Mouse (Mus musculus): ENCODE measurements at regions not wholly inside any gene's neighbourhood (a gene's known extent, or its start where the extent isn't known, plus 50 kb on each side); places are given as distances from the start of the nearest gene placed in this dataset.

DNA sequence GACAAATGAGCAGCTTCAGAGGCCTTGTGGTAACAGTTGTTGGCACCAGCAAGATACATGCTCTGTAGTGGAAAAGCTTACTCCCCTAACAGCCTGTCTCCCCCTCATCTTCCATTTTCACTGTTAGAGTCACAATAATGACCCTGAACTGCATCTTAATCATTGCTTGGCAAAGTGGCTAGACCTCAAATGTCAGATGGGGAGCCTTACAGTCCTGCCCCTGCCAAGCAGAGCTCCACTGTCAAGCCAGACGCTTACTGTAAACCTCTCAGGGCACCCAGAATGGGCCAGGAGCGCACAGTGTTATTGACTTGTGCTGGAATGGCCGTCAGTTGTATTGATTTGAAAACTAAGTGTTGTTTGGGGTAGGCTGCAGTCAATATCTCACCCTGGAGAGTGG lies 172.5 kb downstream of the Tex29 start:
- H3K79me2 ChIP-seq (ENCODE audit: control insufficient read depth, insufficient read depth), result no peaks in the 10 kb centered on the region
- H3ac ChIP-seq (ENCODE audit: control insufficient read depth, insufficient read length), result no peak overlapping the region
- no peak overlapping the region for H3K4me3 ChIP-seq
- no peaks in the 10 kb centered on the region for H3K36me3 ChIP-seq (ENCODE audit: control insufficient read depth, insufficient read depth)
- TF ChIP-seq MYOD1 (IDR thresholded peaks at IDR 0.05; ENCODE audit: control insufficient read depth in 1 of 3, insufficient read length in 2 of 3, low read depth in 2 of 3) (no peak), REST (IDR thresholded peaks at IDR 0.05; ENCODE audit: insufficient read depth, insufficient read length) (no peak), E2F4 (IDR thresholded peaks at IDR 0.05; ENCODE audit: insufficient read depth) (no peak), POLR2A (IDR thresholded peaks at IDR 0.05; ENCODE audit: insufficient read length, low read depth) (no peak), MAX (IDR thresholded peaks at IDR 0.05; ENCODE audit: low read depth) (no peak), CEBPB (IDR thresholded peaks at IDR 0.05; ENCODE audit: insufficient read depth, poor library complexity, severe bottlenecking) (no peak), TCF3 (IDR thresholded peaks at IDR 0.05; ENCODE audit: insufficient read length, low read depth) (no peak), USF1 (IDR thresholded peaks at IDR 0.05; ENCODE audit: low read depth) (no peak), MYOG (IDR thresholded peaks at IDR 0.05; ENCODE audit: control insufficient read depth in 1 of 3, insufficient read depth in 1 of 3, insufficient read length in 2 of 3, low read depth in 2 of 3) (no peak), TCF12 (IDR thresholded peaks at IDR 0.05; ENCODE audit: insufficient read depth, poor library complexity, severe bottlenecking) (no peak), POLR2AphosphoS2 (IDR thresholded peaks at IDR 0.05; ENCODE audit: insufficient read length, low read depth) (no peak), SRF (IDR thresholded peaks at IDR 0.05; ENCODE audit: control insufficient read depth, insufficient read length, low read depth) (no peak)
- no peaks in the 10 kb centered on the region for H3K27me3 ChIP-seq (ENCODE audit: control insufficient read depth, insufficient read depth, insufficient read length)
- H3K4me2 ChIP-seq (ENCODE audit: low read depth), result no peak overlapping the region

- H3K27me3 ChIP-seq (ENCODE audit: control insufficient read depth, insufficient read depth, insufficient read length), result no peaks in the 10 kb centered on the region
- TF ChIP-seq USF1 (IDR thresholded peaks at IDR 0.05; ENCODE audit: low read depth) (no peak), POLR2AphosphoS2 (IDR thresholded peaks at IDR 0.05; ENCODE audit: insufficient read length, low read depth) (no peak), E2F4 (IDR thresholded peaks at IDR 0.05; ENCODE audit: insufficient read depth) (no peak), MYOD1 (IDR thresholded peaks at IDR 0.05; ENCODE audit: control insufficient read depth in 1 of 3, insufficient read length in 2 of 3, low read depth in 2 of 3) (no peak), POLR2A (IDR thresholded peaks at IDR 0.05; ENCODE audit: insufficient read length, low read depth) (no peak), MAX (IDR thresholded peaks at IDR 0.05; ENCODE audit: low read depth) (no peak), MYOG (IDR thresholded peaks at IDR 0.05; ENCODE audit: control insufficient read depth in 1 of 3, insufficient read depth in 1 of 3, insufficient read length in 2 of 3, low read depth in 2 of 3) (no peak)
- no peak overlapping the region for H3K4me2 ChIP-seq (ENCODE audit: low read depth)
Observed at GRCm38 (mm10) chr8:12017750-12018149, 177.5 kb downstream of the Tex29 start.

DNA sequence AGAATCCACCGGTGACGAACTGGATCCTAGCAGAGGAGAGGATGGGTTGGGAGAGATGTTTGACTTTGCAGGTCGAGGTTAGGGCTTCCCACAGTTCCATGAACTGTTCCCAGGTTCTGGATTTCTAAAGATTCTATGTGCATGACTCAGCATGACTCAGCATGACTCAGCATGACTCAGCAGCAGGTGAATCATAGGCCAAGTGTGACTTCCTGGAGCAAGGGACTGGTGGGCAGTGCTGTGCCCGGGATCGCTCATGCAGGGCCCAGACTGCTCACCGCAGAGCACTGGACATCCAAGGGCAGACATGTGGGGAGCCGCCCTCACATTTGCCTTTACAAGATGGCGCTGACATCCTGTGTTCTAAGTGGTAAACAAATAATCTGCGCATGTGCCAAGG lies 179.0 kb downstream of the Tex29 start:
- H3ac ChIP-seq (ENCODE audit: control insufficient read depth, insufficient read length), result no peak overlapping the region
- no peak overlapping the region for H3K4me3 ChIP-seq
- no peaks in the 10 kb centered on the region for H3K79me2 ChIP-seq (ENCODE audit: control insufficient read depth, insufficient read depth)
- no peak overlapping the region for H3K4me2 ChIP-seq (ENCODE audit: low read depth)
- H3K36me3 ChIP-seq (ENCODE audit: control insufficient read depth, insufficient read depth), result no peaks in the 10 kb centered on the region
- TF ChIP-seq SRF (IDR thresholded peaks at IDR 0.05; ENCODE audit: control insufficient read depth, insufficient read length, low read depth) (no peak), TCF3 (IDR thresholded peaks at IDR 0.05; ENCODE audit: insufficient read length, low read depth) (no peak), MYOD1 (IDR thresholded peaks at IDR 0.05; ENCODE audit: control insufficient read depth in 1 of 3, insufficient read length in 2 of 3, low read depth in 2 of 3) (no peak), E2F4 (IDR thresholded peaks at IDR 0.05; ENCODE audit: insufficient read depth) (no peak), CEBPB (IDR thresholded peaks at IDR 0.05; ENCODE audit: insufficient read depth, poor library complexity, severe bottlenecking) (no peak), POLR2AphosphoS2 (IDR thresholded peaks at IDR 0.05; ENCODE audit: insufficient read length, low read depth) (no peak), REST (IDR thresholded peaks at IDR 0.05; ENCODE audit: insufficient read depth, insufficient read length) (no peak), USF1 (IDR thresholded peaks at IDR 0.05; ENCODE audit: low read depth) (no peak), MAX (IDR thresholded peaks at IDR 0.05; ENCODE audit: low read depth) (no peak)
- H3K27me3 ChIP-seq (ENCODE audit: control insufficient read depth, insufficient read depth, insufficient read length), result no peaks in the 10 kb centered on the region

More at GRCm38 (mm10) chr8:12017750-12018149, 177.5 kb downstream of the Tex29 start:
- Histone ChIP-seq H3K79me2 (ENCODE audit: control insufficient read depth, insufficient read depth) (no peaks in the 10 kb centered on the region), H3K4me3 (no peak overlapping the region), H3K36me3 (ENCODE audit: control insufficient read depth, insufficient read depth) (no peaks in the 10 kb centered on the region), H3ac (ENCODE audit: control insufficient read depth, insufficient read length) (no peak overlapping the region)

- TF ChIP-seq MAX (IDR thresholded peaks at IDR 0.05; ENCODE audit: low read depth) (no peak), E2F4 (IDR thresholded peaks at IDR 0.05; ENCODE audit: insufficient read depth) (no peak), USF1 (IDR thresholded peaks at IDR 0.05; ENCODE audit: low read depth) (no peak), TCF12 (IDR thresholded peaks at IDR 0.05; ENCODE audit: insufficient read depth, poor library complexity, severe bottlenecking) (no peak), POLR2AphosphoS2 (IDR thresholded peaks at IDR 0.05; ENCODE audit: insufficient read length, low read depth) (no peak), REST (IDR thresholded peaks at IDR 0.05; ENCODE audit: insufficient read depth, insufficient read length) (no peak), MYOD1 (IDR thresholded peaks at IDR 0.05; ENCODE audit: control insufficient read depth in 1 of 3, insufficient read length in 2 of 3, low read depth in 2 of 3) (no peak), CEBPB (IDR thresholded peaks at IDR 0.05; ENCODE audit: insufficient read depth, poor library complexity, severe bottlenecking) (no peak), TCF3 (IDR thresholded peaks at IDR 0.05; ENCODE audit: insufficient read length, low read depth) (no peak), MYOG (IDR thresholded peaks at IDR 0.05; ENCODE audit: control insufficient read depth in 1 of 3, insufficient read depth in 1 of 3, insufficient read length in 2 of 3, low read depth in 2 of 3) (no peak), POLR2A (IDR thresholded peaks at IDR 0.05; ENCODE audit: insufficient read length, low read depth) (no peak), SRF (IDR thresholded peaks at IDR 0.05; ENCODE audit: control insufficient read depth, insufficient read length, low read depth) (no peak)
- Histone ChIP-seq H3K79me2 (ENCODE audit: control insufficient read depth, insufficient read depth) (no peaks in the 10 kb centered on the region), H3K4me2 (ENCODE audit: low read depth) (no peak overlapping the region), H3K36me3 (ENCODE audit: control insufficient read depth, insufficient read depth) (no peaks in the 10 kb centered on the region), H3K4me3 (no peak overlapping the region), H3ac (ENCODE audit: control insufficient read depth, insufficient read length) (no peak overlapping the region), H3K27me3 (ENCODE audit: control insufficient read depth, insufficient read depth, insufficient read length) (no peaks in the 10 kb centered on the region)
Observed at GRCm38 (mm10) chr8:12023669-12024390, 183.6 kb downstream of the Tex29 start.
